Comparison of ENCODE assay signal across 24 mouse cellular contexts in genomic region chr3:63182411-63183166, GRCm38 (mm10). TPM values are rescaled to one million over a fixed set of nuclear protein-coding genes. Genes with fewer than 3 reads are reported as not detected.
DNase-seq lines count a peak whose midpoint lies in the region; ATAC-seq and TF ChIP-seq lines count a peak whose summit lies in the region.
"Had no signal": no experiment of that assay in that cellular context is flagged by ENCODE, and none has a peak within 500 bp of the region (broad histone marks: within the 10 kb centered on the region; RNA-seq: fewer than 3 reads in every experiment).

No protein-coding gene starts in this region.

- ATAC-seq in embryonic facial prominence, embryonic 11.5 days (replicated peaks; ENCODE audit: insufficient number of reproducible peaks, low FRiP score, low TSS enrichment, low read depth): no peak
- ATAC-seq in embryonic facial prominence, embryonic 12.5 days (ENCODE audit: insufficient number of reproducible peaks, insufficient read depth, low FRiP score, low TSS enrichment): peak; percentile 35; the same call in 1 of the 2 replicates
- ATAC-seq in limb, embryonic 14.5 days (ENCODE audit: low FRiP score, low read depth): peak; percentile 82
- ATAC-seq in CD4-positive, CD25-positive, alpha-beta regulatory T cell, adult 4 months: no peak
- no peak for ATAC-seq in hindbrain, embryonic 12.5 days (ENCODE audit: low FRiP score)
- ATAC-seq: forebrain, embryonic 16.5 days; hindbrain, postnatal 0 days had no signal

- no peaks in the 10 kb centered on the region for H3K4me1 ChIP-seq in embryonic facial prominence, embryonic 11.5 days (ENCODE audit: control insufficient read depth, insufficient read depth, low read length)
- H3K4me1 ChIP-seq in embryonic facial prominence, embryonic 10.5 days: peaks cover 12% of the 10 kb centered on the region
- H3K4me1 ChIP-seq in embryonic facial prominence, embryonic 12.5 days: peaks cover 10% of the 10 kb centered on the region
- H3K4me1 ChIP-seq in limb, embryonic 14.5 days (ENCODE audit: control insufficient read depth, insufficient read depth, low read length): peaks cover 11% of the 10 kb centered on the region
- H3K4me1 ChIP-seq in hindbrain, embryonic 12.5 days: no peaks in the 10 kb centered on the region
- no peaks in the 10 kb centered on the region for H3K4me1 ChIP-seq in hindbrain, embryonic 10.5 days (replicated peaks)
- H3K4me1 ChIP-seq: heart, embryonic 12.5 days; stomach, embryonic 15.5 days had no signal

- no peak overlapping the region for H3K4me3 ChIP-seq in embryonic facial prominence, embryonic 11.5 days (ENCODE audit: low read depth, low read length)
- H3K4me3 ChIP-seq in embryonic facial prominence, embryonic 10.5 days: no peak overlapping the region
- no peak overlapping the region for H3K4me3 ChIP-seq in embryonic facial prominence, embryonic 12.5 days
- no peak overlapping the region for H3K4me3 ChIP-seq in limb, embryonic 14.5 days (replicated peaks; ENCODE audit: low read length)
- no peak overlapping the region for H3K4me3 ChIP-seq in hindbrain, embryonic 12.5 days
- H3K4me3 ChIP-seq in hindbrain, embryonic 10.5 days: no peak overlapping the region
- H3K4me3 ChIP-seq: heart, adult 2 months; heart, embryonic 12.5 days; kidney, embryonic 15.5 days; stomach, embryonic 15.5 days had no signal

- no peaks in the 10 kb centered on the region for H3K36me3 ChIP-seq in embryonic facial prominence, embryonic 11.5 days (replicated peaks; ENCODE audit: control insufficient read depth, insufficient read depth, low read depth, low read length)
- H3K36me3 ChIP-seq in embryonic facial prominence, embryonic 10.5 days (replicated peaks): no peaks in the 10 kb centered on the region
- H3K36me3 ChIP-seq in embryonic facial prominence, embryonic 12.5 days: no peaks in the 10 kb centered on the region
- H3K36me3 ChIP-seq in limb, embryonic 14.5 days (ENCODE audit: control insufficient read depth, insufficient read depth, low read length): no peaks in the 10 kb centered on the region
- no peaks in the 10 kb centered on the region for H3K36me3 ChIP-seq in hindbrain, embryonic 12.5 days
- H3K36me3 ChIP-seq in hindbrain, embryonic 10.5 days: no peaks in the 10 kb centered on the region
- H3K36me3 ChIP-seq: heart, embryonic 12.5 days; kidney, embryonic 15.5 days; stomach, embryonic 15.5 days had no signal

- no peak for TF ChIP-seq POLR2A in limb, embryonic 14.5 days (IDR thresholded peaks at IDR 0.05; ENCODE audit: borderline replicate concordance, extremely low read depth, insufficient read depth, insufficient read length)

- H3K9ac ChIP-seq in embryonic facial prominence, embryonic 11.5 days (replicated peaks; ENCODE audit: low read length): no peak overlapping the region
- no peak overlapping the region for H3K9ac ChIP-seq in embryonic facial prominence, embryonic 12.5 days
- H3K9ac ChIP-seq in limb, embryonic 14.5 days (ENCODE audit: low read depth, low read length, severe bottlenecking): no peak overlapping the region
- H3K9ac ChIP-seq in hindbrain, embryonic 12.5 days: no peak overlapping the region
- H3K9ac ChIP-seq: heart, embryonic 12.5 days; kidney, embryonic 15.5 days; liver, embryonic 14.5 days; lung, embryonic 14.5 days; stomach, embryonic 15.5 days had no signal

- no peak overlapping the region for H3K27ac ChIP-seq in embryonic facial prominence, embryonic 11.5 days (replicated peaks; ENCODE audit: low read depth, low read length)
- H3K27ac ChIP-seq in embryonic facial prominence, embryonic 10.5 days (replicated peaks): no peak overlapping the region
- peak overlapping the region; percentile 69; the same call in 1 of the 2 replicates for H3K27ac ChIP-seq in embryonic facial prominence, embryonic 12.5 days
- H3K27ac ChIP-seq in limb, embryonic 14.5 days (replicated peaks; ENCODE audit: low read depth, low read length): peak overlapping the region; percentile 63
- no peak overlapping the region for H3K27ac ChIP-seq in hindbrain, embryonic 12.5 days
- H3K27ac ChIP-seq in hindbrain, embryonic 10.5 days: no peak overlapping the region
- H3K27ac ChIP-seq: heart, adult 2 months; hindbrain, postnatal 0 days; kidney, embryonic 15.5 days; liver, embryonic 14.5 days; stomach, embryonic 15.5 days had no signal

- peak; percentile 60 for DNase-seq in embryonic facial prominence, embryonic 11.5 days (ENCODE audit: low spot score)
- no peak for DNase-seq in embryonic facial prominence, embryonic 10.5 days (ENCODE audit: low spot score)
- DNase-seq in hindlimb bud, embryonic 11.5 days (ENCODE audit: extremely low spot score, low read depth, low spot score): peak; percentile 26
- DNase-seq in limb, embryonic 14.5 days (ENCODE audit: low spot score): peak; percentile 68
- no peak for DNase-seq in hindbrain, embryonic 10.5 days (ENCODE audit: low spot score)
- DNase-seq: adrenal gland, adult 2 months; cerebellum, adult 2 months; cerebellum, postnatal 25 days; embryo, embryonic 11 days; heart, adult 2 months; kidney, postnatal 25 days; liver; lung, embryonic 14.5 days; lung, postnatal 14 days; midbrain, embryonic 14.5 days had no signal

- WGBS in embryonic facial prominence, embryonic 11.5 days: 40% methylated on average over 5 of the region's 5 CpGs
- 48% methylated on average over 5 of the region's 5 CpGs for WGBS in embryonic facial prominence, embryonic 10.5 days
- WGBS in embryonic facial prominence, embryonic 12.5 days: 23% methylated on average over 5 of the region's 5 CpGs
- WGBS in limb, embryonic 14.5 days: 27% methylated on average over 5 of the region's 5 CpGs
- WGBS in hindbrain, embryonic 12.5 days: 72% methylated on average over 5 of the region's 5 CpGs
- WGBS in hindbrain, embryonic 10.5 days: 72% methylated on average over 5 of the region's 5 CpGs

- no peaks in the 10 kb centered on the region for H3K27me3 ChIP-seq in embryonic facial prominence, embryonic 11.5 days (ENCODE audit: control insufficient read depth, insufficient read depth, low read length)
- H3K27me3 ChIP-seq in embryonic facial prominence, embryonic 10.5 days (replicated peaks; ENCODE audit: low read depth, poor library complexity, severe bottlenecking): no peaks in the 10 kb centered on the region
- H3K27me3 ChIP-seq in embryonic facial prominence, embryonic 12.5 days: no peaks in the 10 kb centered on the region
- no peaks in the 10 kb centered on the region for H3K27me3 ChIP-seq in limb, embryonic 14.5 days (ENCODE audit: control insufficient read depth, insufficient read depth, low read length)
- no peaks in the 10 kb centered on the region for H3K27me3 ChIP-seq in hindbrain, embryonic 12.5 days
- H3K27me3 ChIP-seq in hindbrain, embryonic 10.5 days (ENCODE audit: insufficient read depth, poor library complexity, severe bottlenecking): no peaks in the 10 kb centered on the region
- H3K27me3 ChIP-seq: heart, embryonic 12.5 days; kidney, embryonic 15.5 days; stomach, embryonic 15.5 days had no signal

- H3K9me3 ChIP-seq in embryonic facial prominence, embryonic 11.5 days (replicated peaks; ENCODE audit: control insufficient read depth, low read length): no peaks in the 10 kb centered on the region
- no peaks in the 10 kb centered on the region for H3K9me3 ChIP-seq in embryonic facial prominence, embryonic 10.5 days
- no peaks in the 10 kb centered on the region for H3K9me3 ChIP-seq in embryonic facial prominence, embryonic 12.5 days
- no peaks in the 10 kb centered on the region for H3K9me3 ChIP-seq in limb, embryonic 14.5 days (ENCODE audit: control insufficient read depth, low read length)
- no peaks in the 10 kb centered on the region for H3K9me3 ChIP-seq in hindbrain, embryonic 12.5 days (replicated peaks)
- H3K9me3 ChIP-seq in hindbrain, embryonic 10.5 days: no peaks in the 10 kb centered on the region
- H3K9me3 ChIP-seq: kidney, embryonic 15.5 days; stomach, embryonic 15.5 days had no signal

- H3K4me2 ChIP-seq in embryonic facial prominence, embryonic 11.5 days (ENCODE audit: low read depth, low read length): no peak overlapping the region
- no peak overlapping the region for H3K4me2 ChIP-seq in embryonic facial prominence, embryonic 12.5 days (replicated peaks)
- H3K4me2 ChIP-seq in limb, embryonic 14.5 days (replicated peaks; ENCODE audit: low read depth, low read length, severe bottlenecking): no peak overlapping the region
- H3K4me2 ChIP-seq in hindbrain, embryonic 12.5 days (replicated peaks): no peak overlapping the region
- H3K4me2 ChIP-seq: heart, embryonic 12.5 days; kidney, embryonic 15.5 days; lung, embryonic 14.5 days; stomach, embryonic 15.5 days had no signal

RNA-seq across cellular contexts. Expression of gene Mme, which starts 58.7 kb away (rescaled TPM):
- 33.2 and 33.3 TPM in 2 replicates for polyA plus RNA-seq in embryonic facial prominence, embryonic 11.5 days (2014; fragmentation: Nextera tagmentation; extraction: Ambion mirVana)
- 14.1 and 16.0 TPM in 2 replicates for polyA plus RNA-seq in embryonic facial prominence, embryonic 10.5 days (2016; fragmentation: Nextera tagmentation; extraction: Ambion mirVana)
- polyA plus RNA-seq in embryonic facial prominence, embryonic 12.5 days (2016; fragmentation: Nextera tagmentation; extraction: Ambion mirVana): 48.1 and 52.2 TPM in 2 replicates
- polyA plus RNA-seq in limb, embryonic 14.5 days (2012; rRNA removed): 29.4 and 33.1 TPM in 2 replicates
- 54.9 and 62.0 TPM in 2 replicates for polyA plus RNA-seq in limb, embryonic 14.5 days (2014; fragmentation: Nextera tagmentation; extraction: Ambion mirVana)
- not detected for polyA plus RNA-seq in CD4-positive, CD25-positive, alpha-beta regulatory T cell, adult 4 months (2017; shearing (Covaris generic))
- polyA plus RNA-seq in hindbrain, embryonic 12.5 days (2016; fragmentation: Nextera tagmentation; extraction: Ambion mirVana): 36.0 and 37.3 TPM in 2 replicates
- polyA plus RNA-seq in hindbrain, embryonic 10.5 days (2016; fragmentation: Nextera tagmentation; extraction: Ambion mirVana): 13.5 and 14.3 TPM in 2 replicates

Comparison
In these comparisons a context has a peak if more than half of its experiments do, and no peak if none do; other contexts are left out.
1. ATAC-seq: peak in embryonic facial prominence, embryonic 12.5 days (single experiment) and limb, embryonic 14.5 days (single experiment); none in embryonic facial prominence, embryonic 11.5 days (single experiment), CD4-positive, CD25-positive, alpha-beta regulatory T cell, adult 4 months (single experiment) and hindbrain, embryonic 12.5 days (single experiment).
2. DNase-seq: peak in embryonic facial prominence, embryonic 11.5 days (single experiment), hindlimb bud, embryonic 11.5 days (single experiment) and limb, embryonic 14.5 days (single experiment); none in embryonic facial prominence, embryonic 10.5 days (single experiment) and hindbrain, embryonic 10.5 days (single experiment).
3. H3K27ac ChIP-seq: peak in embryonic facial prominence, embryonic 12.5 days (single experiment) and limb, embryonic 14.5 days (single experiment); none in embryonic facial prominence, embryonic 11.5 days (single experiment), embryonic facial prominence, embryonic 10.5 days (single experiment), hindbrain, embryonic 12.5 days (single experiment) and hindbrain, embryonic 10.5 days (single experiment).
4. RNA of gene Mme, which starts 58.7 kb away (polyA plus RNA-seq): 29.4 to 62.0 TPM in limb, embryonic 14.5 days, 48.1 to 52.2 TPM in embryonic facial prominence, embryonic 12.5 days, 36.0 to 37.3 TPM in hindbrain, embryonic 12.5 days, 33.2 to 33.3 TPM in embryonic facial prominence, embryonic 11.5 days, 14.1 to 16.0 TPM in embryonic facial prominence, embryonic 10.5 days and 13.5 to 14.3 TPM in hindbrain, embryonic 10.5 days; not detected in CD4-positive, CD25-positive, alpha-beta regulatory T cell, adult 4 months; every median in the first group is over 10 times any median in the second.